Mouse (Mus musculus) testis, adult 2 months (tissue): ENCODE data around the gene Ltbp1.

Source experiments
- CTCF ChIP-seq: fragments of 200-500 bp; IDR thresholded peaks from 2 replicates; pipeline ENCODE4 v1.5.1; 2012; ENCODE audit warnings: low read depth, mild to moderate bottlenecking, inconsistent platforms, low read length, moderate library complexity; ENCODE audit not compliant: control insufficient read depth, insufficient read depth, insufficient replicate concordance
- POLR2A ChIP-seq: fragments of 200-500 bp; IDR thresholded peaks from 2 replicates; pipeline ENCODE4 v1.6.1; 2012; ENCODE audit warnings: low read depth, mild to moderate bottlenecking, inconsistent platforms, low read length, moderate library complexity; ENCODE audit not compliant: control insufficient read depth

- TF ChIP-seq POLR2A = no peak
- no peak for TF ChIP-seq CTCF
These were observed 205.2 kb downstream of the Ltbp1 start for GRCm38 (mm10) chr17:75210526-75210925.
